Mouse (Mus musculus) erythroblast, embryonic 14.5 days (primary cell): ENCODE measurements at regions not wholly inside any gene's neighbourhood (a gene's known extent, or its start where the extent isn't known, plus 50 kb on each side); places are given as distances from the start of the nearest gene placed in this dataset.

Experiments
- GATA1 ChIP-seq: IDR thresholded peaks from 2 replicates; pipeline ENCODE4 v1.6.1; 2012; ENCODE audit warnings: low read length, inconsistent platforms, mixed read lengths
- TAL1 ChIP-seq: IDR thresholded peaks from 3 replicates; pipeline ENCODE4 v1.6.1; 2012; ENCODE audit warnings: low read length, inconsistent platforms, mixed read lengths

DNA sequence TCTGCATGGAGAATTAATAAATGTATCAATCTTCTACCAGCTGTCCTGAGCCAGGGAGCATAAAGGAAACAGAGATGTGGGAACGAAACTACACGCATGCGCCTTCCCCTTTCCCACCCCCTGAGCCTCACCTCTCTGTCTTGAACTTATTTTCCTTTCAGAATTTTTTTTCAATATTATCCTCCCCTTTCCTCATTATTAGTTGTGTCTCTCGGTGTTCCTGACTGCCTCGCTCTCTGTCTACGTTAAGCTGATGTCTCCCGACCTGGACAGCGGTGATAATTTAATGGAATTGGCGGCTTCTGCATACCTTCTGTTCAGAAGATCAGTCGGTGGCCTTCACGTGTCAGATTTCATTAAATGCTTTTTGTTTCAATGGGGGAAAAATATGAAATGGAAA is 539.2 kb downstream of the Kcnj2 start:
- TF ChIP-seq GATA1 = no peak
- no peak for TF ChIP-seq TAL1
